Mouse (Mus musculus): ENCODE data around the gene Ddx42. TPM values are rescaled to one million over a fixed set of nuclear protein-coding genes. Genes with fewer than 3 reads are reported as not detected.

Ddx42 gene
- total and polyA plus RNA-seq, 2 experiments from 2014 or later, result 39.7 to 64.8 TPM

GRCm38 (mm10) chr11:106192241-106192640 is 24.5 kb upstream of the Ddx42 start:
- no peaks in the 10 kb centered on the region for H3K9me3 ChIP-seq (ENCODE audit: low read length)
- no peaks in the 10 kb centered on the region for H3K4me1 ChIP-seq (ENCODE audit: insufficient read depth, low read length)
- H3K36me3 ChIP-seq (ENCODE audit: insufficient read depth, low read length), result no peaks in the 10 kb centered on the region; the same call in 1 of the 2 replicates
- H3K4me3 ChIP-seq (ENCODE audit: low read depth, low read length), result peak overlapping the region; percentile 75
- H3K27me3 ChIP-seq (ENCODE audit: insufficient read depth, low read length), result no peaks in the 10 kb centered on the region
- H3K27ac ChIP-seq (ENCODE audit: low read depth, low read length), result no peak overlapping the region
- DNase-seq (ENCODE audit: low spot score) (no peak), ATAC-seq (ENCODE audit: low FRiP score) (no peak)
- H3K9ac ChIP-seq (replicated peaks; ENCODE audit: low read length, poor library complexity, severe bottlenecking), result no peak overlapping the region
- TF ChIP-seq CTCF (IDR thresholded peaks at IDR 0.05), result no peak
- H3K4me2 ChIP-seq (ENCODE audit: low read depth, low read length, poor library complexity, severe bottlenecking), result peak overlapping the region; percentile 74
- WGBS, result 88% methylated on average over 5 of the region's 5 CpGs

GRCm38 (mm10) chr11:106192657-106193370 is 23.9 kb upstream of the Ddx42 start:
- 14% methylated on average over 19 of the region's 19 CpGs for WGBS
- H3K36me3 ChIP-seq (ENCODE audit: insufficient read depth, low read length), result peaks cover under 1% of the 10 kb centered on the region; the same call in 1 of the 2 replicates
- no peaks in the 10 kb centered on the region for H3K9me3 ChIP-seq (ENCODE audit: low read length)
- H3K9ac ChIP-seq (replicated peaks; ENCODE audit: low read length, poor library complexity, severe bottlenecking), result peak overlapping the region; percentile 73
- H3K4me2 ChIP-seq (ENCODE audit: low read depth, low read length, poor library complexity, severe bottlenecking), result peak overlapping the region; percentile 74
- H3K27me3 ChIP-seq (ENCODE audit: insufficient read depth, low read length), result no peaks in the 10 kb centered on the region
- ATAC-seq (ENCODE audit: low FRiP score) (0 out of 2 replicates have a peak, but pooled peaks have one; percentile 36), DNase-seq (ENCODE audit: low spot score) (no peak)
- peak; percentile 40; the same call in 1 of the 2 replicates for TF ChIP-seq CTCF (IDR thresholded peaks at IDR 0.05)
- peak overlapping the region; percentile 80 for H3K27ac ChIP-seq (ENCODE audit: low read depth, low read length)
- no peaks in the 10 kb centered on the region for H3K4me1 ChIP-seq (ENCODE audit: insufficient read depth, low read length)
- peak overlapping the region; percentile 75 for H3K4me3 ChIP-seq (ENCODE audit: low read depth, low read length)

- peak; percentile 96 for DNase-seq (ENCODE audit: low spot score)
- Histone ChIP-seq H3K36me3 (ENCODE audit: insufficient read depth, low read length) (peaks cover 8% of the 10 kb centered on the region), H3K9ac (replicated peaks; ENCODE audit: low read length, poor library complexity, severe bottlenecking) (peak overlapping the region; percentile 73), H3K27me3 (ENCODE audit: insufficient read depth, low read length) (no peaks in the 10 kb centered on the region), H3K27ac (ENCODE audit: low read depth, low read length) (peak overlapping the region; percentile 80), H3K4me2 (ENCODE audit: low read depth, low read length, poor library complexity, severe bottlenecking) (peak overlapping the region; percentile 74), H3K9me3 (ENCODE audit: low read length) (no peaks in the 10 kb centered on the region), H3K4me3 (ENCODE audit: low read depth, low read length) (peak overlapping the region; percentile 75), H3K4me1 (ENCODE audit: insufficient read depth, low read length) (no peaks in the 10 kb centered on the region)
- peak; percentile 95 for ATAC-seq (ENCODE audit: low FRiP score)
- TF ChIP-seq CTCF (IDR thresholded peaks at IDR 0.05), result no peak
- WGBS, result 1% methylated on average over 44 of the region's 44 CpGs
These were observed 23.2 kb upstream of the Ddx42 start for GRCm38 (mm10) chr11:106193371-106194154.

- H3K27ac ChIP-seq (ENCODE audit: low read depth, low read length), result peak overlapping the region; percentile 80
- no peak for TF ChIP-seq CTCF (IDR thresholded peaks at IDR 0.05)
- H3K36me3 ChIP-seq (ENCODE audit: insufficient read depth, low read length), result peaks cover 8% of the 10 kb centered on the region
- H3K9me3 ChIP-seq (ENCODE audit: low read length), result no peaks in the 10 kb centered on the region
- H3K4me1 ChIP-seq (ENCODE audit: insufficient read depth, low read length), result no peaks in the 10 kb centered on the region
- peak overlapping the region; percentile 73; the same call in 1 of the 2 replicates for H3K9ac ChIP-seq (replicated peaks; ENCODE audit: low read length, poor library complexity, severe bottlenecking)
- DNase-seq (ENCODE audit: low spot score) (no peak), ATAC-seq (ENCODE audit: low FRiP score) (no peak)
- WGBS, result 33% methylated on average over 3 of the region's 3 CpGs
- H3K4me2 ChIP-seq (ENCODE audit: low read depth, low read length, poor library complexity, severe bottlenecking), result peak overlapping the region; percentile 74
- H3K4me3 ChIP-seq (ENCODE audit: low read depth, low read length), result peak overlapping the region; percentile 75
- no peaks in the 10 kb centered on the region for H3K27me3 ChIP-seq (ENCODE audit: insufficient read depth, low read length)
These were observed 22.6 kb upstream of the Ddx42 start for GRCm38 (mm10) chr11:106194155-106194541.

GRCm38 (mm10) chr11:106194891-106195290 is 21.8 kb upstream of the Ddx42 start:
- H3K4me2 ChIP-seq (ENCODE audit: low read depth, low read length, poor library complexity, severe bottlenecking), result no peak overlapping the region
- H3K27me3 ChIP-seq (ENCODE audit: insufficient read depth, low read length), result no peaks in the 10 kb centered on the region
- no peak for DNase-seq (ENCODE audit: low spot score)
- no peak overlapping the region for H3K27ac ChIP-seq (ENCODE audit: low read depth, low read length)
- no peak overlapping the region for H3K4me3 ChIP-seq (ENCODE audit: low read depth, low read length)
- no peaks in the 10 kb centered on the region for H3K9me3 ChIP-seq (ENCODE audit: low read length)
- H3K4me1 ChIP-seq (ENCODE audit: insufficient read depth, low read length), result no peaks in the 10 kb centered on the region
- H3K36me3 ChIP-seq (ENCODE audit: insufficient read depth, low read length), result peaks cover 8% of the 10 kb centered on the region
- 92% methylated on average over 7 of the region's 7 CpGs for WGBS
- no peak for TF ChIP-seq CTCF (IDR thresholded peaks at IDR 0.05)
- no peak for ATAC-seq (ENCODE audit: low FRiP score)
- no peak overlapping the region for H3K9ac ChIP-seq (replicated peaks; ENCODE audit: low read length, poor library complexity, severe bottlenecking)

GRCm38 (mm10) chr11:106195341-106195740 is 21.4 kb upstream of the Ddx42 start:
- Histone ChIP-seq H3K4me3 (ENCODE audit: low read depth, low read length) (no peak overlapping the region), H3K36me3 (ENCODE audit: insufficient read depth, low read length) (peaks cover 8% of the 10 kb centered on the region), H3K9me3 (ENCODE audit: low read length) (no peaks in the 10 kb centered on the region), H3K4me1 (ENCODE audit: insufficient read depth, low read length) (no peaks in the 10 kb centered on the region), H3K9ac (replicated peaks; ENCODE audit: low read length, poor library complexity, severe bottlenecking) (no peak overlapping the region), H3K4me2 (ENCODE audit: low read depth, low read length, poor library complexity, severe bottlenecking) (no peak overlapping the region), H3K27me3 (ENCODE audit: insufficient read depth, low read length) (no peaks in the 10 kb centered on the region), H3K27ac (ENCODE audit: low read depth, low read length) (no peak overlapping the region)
- no peak for TF ChIP-seq CTCF (IDR thresholded peaks at IDR 0.05)
- no peak for ATAC-seq (ENCODE audit: low FRiP score)
- no peak for DNase-seq (ENCODE audit: low spot score)
